Mouse (Mus musculus) liver (tissue): ENCODE results near the gene Cpne5.
A peak's percentile ranks its signal among the peaks of the same experiment; 100 is the strongest.

Experiments used
- DNase-seq: peaks from one replicate; pipeline ENCODE4 v3.0.0-alpha.2; 2020; ENCODE audit warnings: mixed read lengths

Cpne5 gene

GRCm38 (mm10) chr17:29199821-29200220, 38.1 kb downstream of the Cpne5 start:
- no peak for DNase-seq

- DNase-seq: no peak
Measured at GRCm38 (mm10) chr17:29199151-29199800, 38.7 kb downstream of the Cpne5 start.

GRCm38 (mm10) chr17:29195579-29195978, 42.4 kb downstream of the Cpne5 start:
- no peak for DNase-seq

- DNase-seq: peak; percentile 54
Measured at GRCm38 (mm10) chr17:29188989-29189388, 49.0 kb downstream of the Cpne5 start.

GRCm38 (mm10) chr17:29186989-29187859, 50.7 kb downstream of the Cpne5 start:
- no peak for DNase-seq

- no peak for DNase-seq
Measured at GRCm38 (mm10) chr17:29185376-29186046, 52.5 kb downstream of the Cpne5 start.

GRCm38 (mm10) chr17:29183162-29183561, 54.8 kb downstream of the Cpne5 start:
- DNase-seq: no peak

- DNase-seq: no peak
Measured at GRCm38 (mm10) chr17:29181751-29182150, 56.2 kb downstream of the Cpne5 start.

- DNase-seq: no peak
Measured at GRCm38 (mm10) chr17:29180406-29181127, 57.4 kb downstream of the Cpne5 start.

- DNase-seq: no peak
Measured at GRCm38 (mm10) chr17:29179917-29180316, 58.0 kb downstream of the Cpne5 start.

GRCm38 (mm10) chr17:29178503-29179059, 59.4 kb downstream of the Cpne5 start:
- DNase-seq: no peak

GRCm38 (mm10) chr17:29176391-29177267, 61.3 kb downstream of the Cpne5 start:
- DNase-seq: peak; percentile 51

GRCm38 (mm10) chr17:29175693-29176092, 62.3 kb downstream of the Cpne5 start:
- DNase-seq: no peak

- no peak for DNase-seq
Measured at GRCm38 (mm10) chr17:29173165-29173564, 64.8 kb downstream of the Cpne5 start.

GRCm38 (mm10) chr17:29172062-29172461, 65.9 kb downstream of the Cpne5 start:
- DNase-seq: peak; percentile 30

- peak; percentile 76 for DNase-seq
Measured at GRCm38 (mm10) chr17:29171001-29171772, 66.8 kb downstream of the Cpne5 start.

- DNase-seq: no peak
Measured at GRCm38 (mm10) chr17:29170431-29171000, 67.5 kb downstream of the Cpne5 start.

- no peak for DNase-seq
Measured at GRCm38 (mm10) chr17:29168996-29169601, 68.9 kb downstream of the Cpne5 start.

- no peak for DNase-seq
Measured at GRCm38 (mm10) chr17:29168438-29168837, 69.5 kb downstream of the Cpne5 start.

GRCm38 (mm10) chr17:29167371-29167770, 70.6 kb downstream of the Cpne5 start:
- DNase-seq: no peak
